Mouse (Mus musculus): ENCODE results near the gene Hist2h2be. TPM values are rescaled to one million over a fixed set of nuclear protein-coding genes. Genes with fewer than 3 reads are reported as not detected.

Hist2h2be gene
- total and polyA plus RNA-seq, 3 experiments: 0.33 to 2.7 (median 2.5) TPM

- H3K4me1 ChIP-seq (ENCODE audit: insufficient read depth, low read depth, low read length): peaks cover 48% of the 10 kb centered on the region
- peaks cover 55% of the 10 kb centered on the region for H3K36me3 ChIP-seq (replicated peaks)
- ATAC-seq (ENCODE audit: extremely low read depth, insufficient number of reproducible peaks, low FRiP score, poor library complexity, severe bottlenecking) (no peak), DNase-seq (ENCODE audit: low spot score) (no peak)
- no peak overlapping the region for H3K4me3 ChIP-seq (ENCODE audit: low read depth, low read length)
- H3K9me3 ChIP-seq (replicated peaks): no peaks in the 10 kb centered on the region
- peaks cover 21% of the 10 kb centered on the region for H3K27me3 ChIP-seq (ENCODE audit: insufficient read depth, low read length)
- TF ChIP-seq TAL1 (conservative IDR thresholded peaks at IDR 0.05; ENCODE audit: low read depth, low read length) (no peak), POLR2AphosphoS5 (IDR thresholded peaks at IDR 0.05; ENCODE audit: insufficient replicate concordance, low read depth, low read length) (peak; percentile 60; the same call in 1 of the 2 replicates)
Measured at GRCm38 (mm10) chr3:96178427-96178826, 42.5 kb upstream of the Hist2h2be start.

- H3K4me3 ChIP-seq (ENCODE audit: low read depth, low read length): no peak overlapping the region
- H3K27me3 ChIP-seq (ENCODE audit: insufficient read depth, low read length): peaks cover 26% of the 10 kb centered on the region
- no peak for ATAC-seq (ENCODE audit: extremely low read depth, insufficient number of reproducible peaks, low FRiP score, poor library complexity, severe bottlenecking)
- DNase-seq (ENCODE audit: low spot score): no peak
- H3K36me3 ChIP-seq (replicated peaks): peaks cover 54% of the 10 kb centered on the region
- peaks cover 44% of the 10 kb centered on the region for H3K4me1 ChIP-seq (ENCODE audit: insufficient read depth, low read depth, low read length)
- TF ChIP-seq GATA2 (IDR thresholded peaks at IDR 0.05; ENCODE audit: borderline replicate concordance, low read depth, low read length) (no peak), TAL1 (conservative IDR thresholded peaks at IDR 0.05; ENCODE audit: low read depth, low read length) (no peak), CTCF (IDR thresholded peaks at IDR 0.05; ENCODE audit: low read depth, low read length) (no peak), POLR2AphosphoS5 (IDR thresholded peaks at IDR 0.05; ENCODE audit: insufficient replicate concordance, low read depth, low read length) (no peak), GATA1 (IDR thresholded peaks at IDR 0.05; ENCODE audit: borderline replicate concordance, low read length) (no peak)
- no peaks in the 10 kb centered on the region for H3K9me3 ChIP-seq (replicated peaks)
Measured at GRCm38 (mm10) chr3:96178902-96179301, 42.0 kb upstream of the Hist2h2be start.

GRCm38 (mm10) chr3:96179531-96179930 lies 41.4 kb upstream of the Hist2h2be start:
- peaks cover 48% of the 10 kb centered on the region for H3K36me3 ChIP-seq (replicated peaks)
- H3K27me3 ChIP-seq (ENCODE audit: insufficient read depth, low read length): peaks cover 32% of the 10 kb centered on the region
- ATAC-seq (ENCODE audit: extremely low read depth, insufficient number of reproducible peaks, low FRiP score, poor library complexity, severe bottlenecking): no peak
- H3K4me3 ChIP-seq (ENCODE audit: low read depth, low read length): no peak overlapping the region
- peaks cover 37% of the 10 kb centered on the region for H3K4me1 ChIP-seq (ENCODE audit: insufficient read depth, low read depth, low read length)
- DNase-seq (ENCODE audit: low spot score): no peak
- no peak for TF ChIP-seq POLR2AphosphoS5 (IDR thresholded peaks at IDR 0.05; ENCODE audit: insufficient replicate concordance, low read depth, low read length)
- H3K9me3 ChIP-seq (replicated peaks): no peaks in the 10 kb centered on the region

- Histone ChIP-seq H3K4me3 (ENCODE audit: low read depth, low read length) (peak within 1 kb of the TSS; percentile 71), H3K4me1 (ENCODE audit: insufficient read depth, low read depth, low read length) (peaks cover 26% of the 10 kb centered on the region), H3K36me3 (replicated peaks) (peaks cover 35% of the 10 kb centered on the region), H3K27me3 (ENCODE audit: insufficient read depth, low read length) (peaks cover 44% of the 10 kb centered on the region), H3K9me3 (replicated peaks) (no peaks in the 10 kb centered on the region)
- DNase-seq (ENCODE audit: low spot score) (peak; percentile 47), ATAC-seq (ENCODE audit: extremely low read depth, insufficient number of reproducible peaks, low FRiP score, poor library complexity, severe bottlenecking) (no peak)
- TF ChIP-seq GATA2 (IDR thresholded peaks at IDR 0.05; ENCODE audit: borderline replicate concordance, low read depth, low read length) (no peak), POLR2AphosphoS5 (IDR thresholded peaks at IDR 0.05; ENCODE audit: insufficient replicate concordance, low read depth, low read length) (no peak), GATA1 (IDR thresholded peaks at IDR 0.05; ENCODE audit: borderline replicate concordance, low read length) (no peak), TAL1 (conservative IDR thresholded peaks at IDR 0.05; ENCODE audit: low read depth, low read length) (no peak), CTCF (IDR thresholded peaks at IDR 0.05; ENCODE audit: low read depth, low read length) (no peak)
Measured at GRCm38 (mm10) chr3:96180727-96181477, 40.0 kb upstream of the Hist2h2be start, which contains the start of gene Sv2a. Gene Sv2a (plus strand): TSS chr3:96181151.

- peaks cover 18% of the 10 kb centered on the region for H3K4me1 ChIP-seq (ENCODE audit: insufficient read depth, low read depth, low read length)
- peaks cover 26% of the 10 kb centered on the region for H3K36me3 ChIP-seq (replicated peaks)
- H3K4me3 ChIP-seq (ENCODE audit: low read depth, low read length): no peak overlapping the region
- ATAC-seq (ENCODE audit: extremely low read depth, insufficient number of reproducible peaks, low FRiP score, poor library complexity, severe bottlenecking) (no peak), DNase-seq (ENCODE audit: low spot score) (no peak)
- H3K9me3 ChIP-seq (replicated peaks): no peaks in the 10 kb centered on the region
- no peak for TF ChIP-seq GATA2 (IDR thresholded peaks at IDR 0.05; ENCODE audit: borderline replicate concordance, low read depth, low read length)
- TF ChIP-seq POLR2AphosphoS5 (IDR thresholded peaks at IDR 0.05; ENCODE audit: insufficient replicate concordance, low read depth, low read length): no peak
- no peak for TF ChIP-seq TAL1 (conservative IDR thresholded peaks at IDR 0.05; ENCODE audit: low read depth, low read length)
- TF ChIP-seq GATA1 (IDR thresholded peaks at IDR 0.05; ENCODE audit: borderline replicate concordance, low read length): no peak
- TF ChIP-seq CTCF (IDR thresholded peaks at IDR 0.05; ENCODE audit: low read depth, low read length): no peak
- H3K27me3 ChIP-seq (ENCODE audit: insufficient read depth, low read length): peaks cover 49% of the 10 kb centered on the region
Measured at GRCm38 (mm10) chr3:96181510-96182381, 39.2 kb upstream of the Hist2h2be start.

GRCm38 (mm10) chr3:96182382-96182776 lies 38.5 kb upstream of the Hist2h2be start:
- DNase-seq (ENCODE audit: low spot score): no peak
- peaks cover 55% of the 10 kb centered on the region for H3K27me3 ChIP-seq (ENCODE audit: insufficient read depth, low read length)
- ATAC-seq (ENCODE audit: extremely low read depth, insufficient number of reproducible peaks, low FRiP score, poor library complexity, severe bottlenecking): no peak
- H3K9me3 ChIP-seq (replicated peaks): no peaks in the 10 kb centered on the region
- peaks cover 23% of the 10 kb centered on the region for H3K36me3 ChIP-seq (replicated peaks)
- no peak overlapping the region for H3K4me3 ChIP-seq (ENCODE audit: low read depth, low read length)
- TF ChIP-seq GATA1 (IDR thresholded peaks at IDR 0.05; ENCODE audit: borderline replicate concordance, low read length) (no peak), GATA2 (IDR thresholded peaks at IDR 0.05; ENCODE audit: borderline replicate concordance, low read depth, low read length) (no peak), POLR2AphosphoS5 (IDR thresholded peaks at IDR 0.05; ENCODE audit: insufficient replicate concordance, low read depth, low read length) (no peak), TAL1 (conservative IDR thresholded peaks at IDR 0.05; ENCODE audit: low read depth, low read length) (no peak), CTCF (IDR thresholded peaks at IDR 0.05; ENCODE audit: low read depth, low read length) (no peak)
- H3K4me1 ChIP-seq (ENCODE audit: insufficient read depth, low read depth, low read length): peaks cover 18% of the 10 kb centered on the region

All from G1E (cell line).